Mouse (Mus musculus) left cerebral cortex, adult 6 months (tissue): ENCODE results near the gene Vmn2r9. TPM values are rescaled to one million over a fixed set of nuclear protein-coding genes. Genes with fewer than 3 reads are reported as not detected.

Experiments used
- long read RNA-seq, 2 experiments: library from polyadenylated mRNA; unstranded; transcript quantifications; one replicate each; pipeline ENCODE4 v2.0.0; 2019 to 2020
- polyA plus RNA-seq: library from polyadenylated mRNA; unstranded; fragments of <200 nt; fragmentation: Nextera tagmentation; gene quantifications from 2 replicates; pipeline ENCODE4 v1.2.3, GENCODE M21; 2021

The Vmn2r9 gene
- polyA plus RNA-seq: not detected in 2 replicates
- long read RNA-seq, experiment 1: 0 reads
- long read RNA-seq, experiment 2: 0 reads

GRCm38 (mm10) chr5:108852501-108852900 is at the start of gene Vmn2r9:
Vmn2r9 (minus strand) TSS chr5:108852601.

DNA sequence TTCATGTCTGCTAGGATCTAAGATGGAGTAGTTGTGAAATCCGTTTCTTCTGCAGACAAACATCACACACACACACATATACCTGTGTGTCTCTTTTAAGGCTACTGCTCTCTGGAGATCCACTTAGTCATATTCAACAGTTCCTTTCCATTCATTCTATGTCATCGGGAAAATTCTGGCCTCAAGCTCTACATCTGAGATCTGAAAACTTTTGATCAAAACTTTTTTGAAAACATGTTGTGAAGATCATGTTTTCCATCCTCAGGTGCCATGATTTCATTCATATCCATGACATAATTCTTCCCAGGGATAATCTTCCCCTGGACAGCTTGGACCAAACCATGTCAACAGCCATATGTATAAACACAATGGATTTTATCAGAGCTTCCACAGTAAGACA is 43.7 kb downstream of the Vmn2r9 start, which contains the start of gene Vmn2r8:
Gene Vmn2r8 (minus strand): TSS at position 101 of the 400 bp plus-strand sequence.

GRCm38 (mm10) chr5:108795263-108795662 is 57.1 kb downstream of the Vmn2r9 start, which contains the start of gene Tmed11:
Tmed11 (minus strand) TSS chr5:108795363.

Other genes starting within 250 kb of the Vmn2r9 start
- 28.3 and 58.4 TPM in 2 replicates for gene Gak, start 222.8 kb downstream of the Vmn2r9 start, polyA plus RNA-seq
- 39.3 and 41.3 TPM in 2 replicates for gene Tmem175, start 222.8 kb downstream of the Vmn2r9 start, polyA plus RNA-seq
- gene Idua, start 192.3 kb downstream of the Vmn2r9 start, polyA plus RNA-seq: 9.7 and 10.1 TPM in 2 replicates
- gene Dgkq, start 182.9 kb downstream of the Vmn2r9 start, polyA plus RNA-seq: 4.0 and 4.8 TPM in 2 replicates
- 0.74 and 0.97 TPM in 2 replicates for gene Slc26a1, start 177.0 kb downstream of the Vmn2r9 start, polyA plus RNA-seq
- gene Fgfrl1, start 160.2 kb downstream of the Vmn2r9 start, polyA plus RNA-seq: 3.9 and 4.5 TPM in 2 replicates
- not detected in 2 replicates for gene Rnf212, start 77.6 kb downstream of the Vmn2r9 start, polyA plus RNA-seq
- not detected in 2 replicates for gene Tmed11, start 57.2 kb downstream of the Vmn2r9 start, polyA plus RNA-seq
- gene Vmn2r8, start 43.8 kb downstream of the Vmn2r9 start, polyA plus RNA-seq: not detected in 2 replicates
- not detected in 2 replicates for gene Vmn2r10, start 153.9 kb upstream of the Vmn2r9 start, polyA plus RNA-seq
- not detected in 2 replicates for gene Vmn2r11, start 207.0 kb upstream of the Vmn2r9 start, polyA plus RNA-seq
- gene Vmn2r12, start 245.3 kb upstream of the Vmn2r9 start, polyA plus RNA-seq: not detected in 2 replicates